Mouse (Mus musculus) liver, embryonic 15.5 days (tissue): ENCODE measurements around the gene Cep57l1. TPM values are rescaled to one million over a fixed set of nuclear protein-coding genes. Genes with fewer than 3 reads are reported as not detected.
A peak's percentile ranks its signal among the peaks of the same experiment; 100 is the strongest.

Source experiments
- ATAC-seq: fragments of 200-750 bp; cut with Nextera tagmentation; 2 replicates; pipeline ENCODE4 v1.8.0; 2017; ENCODE audit warnings: moderate number of reproducible peaks, mild to moderate bottlenecking, moderate library complexity; ENCODE audit not compliant: insufficient read depth
- H3K27ac ChIP-seq: fragments of 300-500 bp; sonication (generic); replicated peaks from 2 replicates; pipeline ENCODE4 v1.5.1; 2015; ENCODE audit warnings: mild to moderate bottlenecking, inconsistent platforms
- H3K27me3 ChIP-seq: fragments of 300-500 bp; sonication (generic); 2 replicates; pipeline ENCODE4 v1.6.1; 2015; ENCODE audit warnings: mild to moderate bottlenecking, inconsistent platforms
- H3K36me3 ChIP-seq: fragments of 300-500 bp; sonication (generic); replicated peaks from 2 replicates; pipeline ENCODE4 v1.6.1; 2015; ENCODE audit warnings: moderate library complexity, mild to moderate bottlenecking, inconsistent platforms
- H3K4me1 ChIP-seq: fragments of 300-500 bp; sonication (generic); replicated peaks from 2 replicates; pipeline ENCODE4 v1.6.1; 2015; ENCODE audit warnings: inconsistent platforms
- H3K4me2 ChIP-seq: fragments of 300-500 bp; sonication (generic); 2 replicates; pipeline ENCODE4 v1.6.1; 2015; ENCODE audit warnings: moderate library complexity, mild to moderate bottlenecking, inconsistent platforms
- H3K4me3 ChIP-seq: fragments of 300-500 bp; sonication (generic); replicated peaks from 2 replicates; pipeline ENCODE4 v1.5.1; 2015; ENCODE audit warnings: mild to moderate bottlenecking, inconsistent platforms
- H3K9ac ChIP-seq: fragments of 300-500 bp; sonication (generic); 2 replicates; pipeline ENCODE4 v1.6.1; 2015; ENCODE audit warnings: moderate library complexity, mild to moderate bottlenecking, inconsistent platforms
- H3K9me3 ChIP-seq: fragments of 300-500 bp; sonication (generic); replicated peaks from 2 replicates; pipeline ENCODE4 v1.6.1; 2016; ENCODE audit warnings: inconsistent platforms
- WGBS: fragments of 180-500 bp; shearing (Covaris S2); methylation state at CpG from one replicate; pipeline ENCODE4 v1.1.7; 2015; ENCODE audit warnings: mixed read lengths; ENCODE audit not compliant: insufficient replicate concordance; 5-methylcytosine and 5-hydroxymethylcytosine counted together
- polyA plus RNA-seq: library from polyadenylated mRNA; unstranded; fragments of >200 nt; fragmentation: Nextera tagmentation; extraction: Ambion mirVana; gene quantifications from 2 replicates; pipeline ENCODE4 v1.2.1, GENCODE M21; 2015

Gene Cep57l1
- polyA plus RNA-seq, result 11.0 and 13.3 TPM in 2 replicates

DNA sequence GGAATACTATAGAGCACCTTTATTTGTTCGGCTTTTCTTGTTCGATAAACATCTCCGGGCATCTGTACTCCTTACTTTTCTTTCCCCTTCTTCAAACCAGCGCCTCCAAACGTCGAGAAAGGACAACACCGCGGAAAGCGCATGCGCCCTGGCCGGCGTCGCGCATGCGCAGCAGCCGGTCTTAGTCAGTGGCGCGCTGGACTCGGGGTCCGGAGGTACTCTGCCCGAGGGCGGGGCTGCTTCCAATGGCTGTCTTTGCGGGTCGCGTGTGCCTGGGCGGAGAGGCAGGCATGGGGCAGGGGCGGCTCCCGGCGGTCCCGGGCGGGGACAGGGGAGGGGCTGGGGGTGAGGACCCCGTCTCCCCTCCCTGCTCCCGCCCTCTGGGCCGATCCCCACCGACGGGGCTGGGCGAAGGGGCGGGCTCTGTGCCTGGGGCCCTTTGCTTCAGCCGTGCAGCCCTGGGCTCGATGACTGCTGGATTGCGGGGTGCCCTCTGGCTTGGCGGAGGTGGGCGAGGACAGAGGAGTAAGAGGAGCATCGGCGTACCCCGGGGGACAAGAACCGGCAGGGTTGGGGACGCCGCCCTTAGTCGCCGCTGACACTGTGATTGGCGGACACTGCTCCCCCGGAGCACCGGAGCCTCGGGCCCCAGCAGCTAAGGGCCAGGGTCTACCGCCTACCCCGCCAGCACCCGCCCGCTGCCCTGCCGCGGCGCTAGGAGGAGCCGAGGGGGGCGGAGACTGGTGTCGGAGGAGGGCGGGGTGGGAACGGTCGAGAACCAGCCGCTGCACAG is at the start of gene Cep57l1, which contains the start of gene Sesn1:
TSS of gene Cep57l1 (minus strand) at position 101 of the 793 bp plus-strand sequence.
TSS of gene Sesn1 (plus strand) at position 165 of the 793 bp plus-strand sequence.
- H3K27ac ChIP-seq, result peak within 1 kb of the TSS; percentile 98
- peak within 1 kb of the TSS; percentile 74 for H3K4me3 ChIP-seq
- no peaks in the 10 kb centered on the region for H3K9me3 ChIP-seq
- under 1% methylated on average over 69 of the region's 69 CpGs for WGBS
- H3K27me3 ChIP-seq, result no peaks in the 10 kb centered on the region
- no peaks in the 10 kb centered on the region for H3K36me3 ChIP-seq
- peaks cover 54% of the 10 kb centered on the region for H3K4me1 ChIP-seq
- H3K9ac ChIP-seq, result peak within 1 kb of the TSS; percentile 90
- ATAC-seq, result peak; percentile 90
- H3K4me2 ChIP-seq, result peak within 1 kb of the TSS; percentile 83

DNA sequence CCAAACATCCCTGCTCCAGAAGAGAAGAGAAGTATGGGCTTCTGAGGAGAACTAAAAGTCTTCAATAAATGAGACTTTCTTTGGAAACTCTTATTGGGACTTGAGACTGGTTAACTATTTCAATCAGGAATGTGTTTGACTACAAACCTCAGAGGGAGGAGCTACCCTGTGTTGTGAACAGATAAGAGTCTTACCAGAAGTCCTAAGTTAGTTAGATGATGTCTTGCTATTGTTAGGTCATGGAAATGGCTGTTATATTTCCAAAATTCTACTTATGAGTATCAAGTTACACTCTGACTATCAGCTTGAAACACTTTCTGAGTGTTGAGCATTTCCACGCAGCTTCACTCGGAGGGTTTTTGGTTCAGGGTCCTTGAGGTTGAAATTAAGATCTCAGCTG is 39.0 kb upstream of the Cep57l1 start:
- no peaks in the 10 kb centered on the region for H3K36me3 ChIP-seq
- H3K4me1 ChIP-seq, result peaks cover 16% of the 10 kb centered on the region
- 25% methylated on average over 2 of the region's 2 CpGs for WGBS
- H3K9ac ChIP-seq, result no peak overlapping the region
- H3K27me3 ChIP-seq, result no peaks in the 10 kb centered on the region
- no peak overlapping the region for H3K27ac ChIP-seq
- H3K4me2 ChIP-seq, result no peak overlapping the region
- H3K9me3 ChIP-seq, result no peaks in the 10 kb centered on the region
- H3K4me3 ChIP-seq, result no peak overlapping the region
- ATAC-seq, result no peak

DNA sequence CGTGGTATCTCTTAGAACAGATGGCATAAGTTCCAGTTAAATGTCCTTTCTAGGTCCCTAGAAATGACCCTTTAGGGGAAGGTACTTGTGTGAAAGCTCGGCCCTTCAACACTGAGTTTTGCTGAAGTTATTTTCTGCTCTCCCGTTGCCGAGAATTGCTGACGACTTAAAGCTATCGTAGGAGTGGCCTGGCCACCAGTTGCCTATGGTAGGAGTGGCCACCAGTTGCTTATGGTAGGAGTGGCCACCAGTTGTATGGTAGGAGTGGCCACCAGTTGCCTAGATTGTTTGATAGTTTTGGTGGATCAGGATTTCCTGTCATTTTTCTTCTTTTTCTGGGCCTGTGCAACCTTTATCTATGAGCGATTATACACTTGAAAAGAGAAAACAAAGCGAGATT is 38.1 kb upstream of the Cep57l1 start:
- no peaks in the 10 kb centered on the region for H3K36me3 ChIP-seq
- H3K27ac ChIP-seq, result no peak overlapping the region
- no peak overlapping the region for H3K9ac ChIP-seq
- peaks cover 16% of the 10 kb centered on the region for H3K4me1 ChIP-seq
- ATAC-seq, result no peak
- 82% methylated on average over 8 of the region's 8 CpGs for WGBS
- no peak overlapping the region for H3K4me3 ChIP-seq
- H3K9me3 ChIP-seq, result no peaks in the 10 kb centered on the region
- no peaks in the 10 kb centered on the region for H3K27me3 ChIP-seq
- no peak overlapping the region for H3K4me2 ChIP-seq

DNA sequence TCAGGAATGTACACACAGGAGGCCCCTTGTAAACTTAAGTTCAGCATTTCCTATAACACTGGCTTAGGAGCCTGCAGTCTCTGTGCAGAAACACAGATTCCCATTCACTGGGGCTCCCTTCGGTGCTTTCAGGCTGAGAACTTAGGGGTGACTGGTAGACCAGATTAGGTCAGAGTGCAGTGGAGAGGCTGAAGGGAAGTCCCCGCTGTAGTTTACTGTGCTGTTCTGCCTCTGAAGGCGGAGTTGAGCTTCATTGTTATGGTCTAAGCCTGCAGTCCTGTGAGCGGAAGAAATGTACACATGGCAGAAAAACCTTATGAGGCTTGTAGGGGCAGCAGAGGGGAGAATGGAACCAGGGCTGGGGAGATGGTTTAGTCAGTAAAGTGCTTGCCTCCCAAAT is 29.2 kb upstream of the Cep57l1 start:
- Histone ChIP-seq H3K4me1 (no peaks in the 10 kb centered on the region), H3K9ac (no peak overlapping the region), H3K4me3 (no peak overlapping the region), H3K27me3 (no peaks in the 10 kb centered on the region), H3K9me3 (no peaks in the 10 kb centered on the region), H3K27ac (no peak overlapping the region), H3K4me2 (no peak overlapping the region), H3K36me3 (peaks cover 2% of the 10 kb centered on the region; the same call in 1 of the 2 replicates)
- 79% methylated on average over 4 of the region's 4 CpGs for WGBS
- ATAC-seq, result no peak

DNA sequence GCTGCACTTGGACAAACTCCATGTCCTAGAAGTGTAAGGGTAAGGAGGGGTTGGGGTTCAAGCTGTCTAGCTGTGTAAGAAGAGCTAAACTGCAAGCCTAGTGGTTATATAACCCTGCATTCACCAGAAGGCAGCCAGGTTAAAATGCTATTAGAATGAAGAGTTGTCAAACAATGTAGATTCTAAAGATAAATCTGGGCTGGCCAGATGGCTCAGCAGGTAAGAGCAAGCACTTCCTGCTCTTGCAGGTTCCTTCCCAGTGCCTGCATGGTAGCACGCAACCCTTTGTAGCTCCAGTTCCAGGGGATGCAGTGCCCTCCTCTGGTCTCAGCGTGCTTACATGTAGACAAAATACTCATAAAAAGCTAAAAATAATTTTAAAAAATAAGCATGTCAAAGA is 24.5 kb upstream of the Cep57l1 start:
- WGBS, result 84% methylated on average over 2 of the region's 2 CpGs
- no peak overlapping the region for H3K4me3 ChIP-seq
- H3K27ac ChIP-seq, result no peak overlapping the region
- no peaks in the 10 kb centered on the region for H3K9me3 ChIP-seq
- H3K4me1 ChIP-seq, result no peaks in the 10 kb centered on the region
- no peak overlapping the region for H3K4me2 ChIP-seq
- H3K9ac ChIP-seq, result no peak overlapping the region
- no peaks in the 10 kb centered on the region for H3K27me3 ChIP-seq
- peaks cover 2% of the 10 kb centered on the region; the same call in 1 of the 2 replicates for H3K36me3 ChIP-seq
- ATAC-seq, result no peak

DNA sequence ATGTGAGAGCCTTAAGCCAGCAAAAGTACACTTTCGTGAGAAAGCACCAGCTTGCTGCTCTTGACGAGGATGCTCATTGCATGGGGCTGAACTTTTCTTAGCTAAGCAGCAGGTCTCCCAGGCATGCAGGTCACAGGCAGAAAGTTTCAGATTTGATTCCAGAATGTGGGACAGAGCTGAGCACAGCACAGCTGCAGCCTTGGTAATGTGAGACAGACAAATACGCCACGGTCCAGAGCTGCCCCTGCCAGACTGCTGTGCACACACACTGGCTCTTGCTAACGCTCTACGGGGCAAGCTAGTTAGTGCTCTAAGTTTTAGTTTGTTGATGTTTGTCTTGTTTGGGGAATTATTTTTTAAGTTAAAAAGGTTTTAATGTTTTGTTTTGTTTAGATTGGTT is 22.5 kb upstream of the Cep57l1 start:
- Histone ChIP-seq H3K4me3 (no peak overlapping the region), H3K36me3 (peaks cover 2% of the 10 kb centered on the region; the same call in 1 of the 2 replicates), H3K4me2 (no peak overlapping the region), H3K9ac (no peak overlapping the region), H3K4me1 (peaks cover 13% of the 10 kb centered on the region), H3K9me3 (no peaks in the 10 kb centered on the region), H3K27ac (no peak overlapping the region), H3K27me3 (no peaks in the 10 kb centered on the region)
- no peak for ATAC-seq
- WGBS, result 74% methylated on average over 6 of the region's 6 CpGs

DNA sequence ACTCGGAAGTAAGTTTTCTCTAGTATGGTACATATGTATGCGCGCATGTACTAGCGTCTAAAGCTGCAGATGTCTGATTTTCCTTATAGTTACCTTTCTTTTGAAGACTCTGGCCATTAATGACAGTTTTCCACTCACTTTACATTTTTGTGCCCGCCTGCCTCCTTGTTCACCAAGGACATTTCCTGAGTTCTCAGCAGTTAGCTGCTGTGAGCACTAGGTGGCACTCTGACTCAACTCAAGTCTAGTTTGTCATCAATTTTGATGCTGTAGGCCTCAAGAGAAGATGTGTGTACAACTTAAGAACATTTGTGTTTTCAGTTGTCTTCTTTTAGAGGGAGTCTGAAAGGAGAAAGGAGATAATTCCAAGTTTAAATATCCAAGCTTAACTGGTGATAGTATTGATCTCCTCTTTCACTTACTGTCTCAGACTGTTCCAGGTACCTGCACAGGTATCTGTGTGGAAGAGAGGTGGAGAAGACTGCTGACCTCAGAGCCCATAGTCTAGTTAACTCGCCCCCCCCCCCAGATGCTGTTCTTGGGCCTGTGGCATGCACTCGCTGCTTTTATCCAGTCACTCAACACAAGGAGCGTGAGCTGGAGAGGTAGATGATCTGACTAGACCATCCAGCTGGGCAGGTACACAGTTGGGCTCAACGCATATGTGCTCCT is 21.3 kb upstream of the Cep57l1 start:
- WGBS, result 48% methylated on average over 9 of the region's 9 CpGs

DNA sequence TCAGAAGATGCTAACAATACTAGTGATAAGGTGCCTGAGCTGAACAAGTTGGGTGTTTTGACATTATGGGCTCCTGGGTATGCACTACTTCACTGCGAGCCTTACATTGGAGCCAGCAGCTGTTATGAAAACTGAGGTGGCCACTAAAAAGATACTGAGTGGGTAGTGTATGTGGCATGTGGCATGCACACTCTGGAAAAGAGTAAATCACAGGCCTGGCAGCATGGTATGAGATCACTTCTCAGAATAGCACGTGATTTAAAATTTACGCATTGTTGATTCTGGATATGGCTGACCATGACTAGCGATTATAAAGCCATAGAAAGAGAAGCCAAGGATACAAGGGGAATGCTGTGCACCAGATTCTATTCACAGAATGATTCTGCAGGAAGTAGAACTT is 20.8 kb upstream of the Cep57l1 start:
- Histone ChIP-seq H3K27ac (no peak overlapping the region), H3K9ac (no peak overlapping the region), H3K4me1 (peaks cover 22% of the 10 kb centered on the region), H3K4me2 (no peak overlapping the region), H3K36me3 (no peaks in the 10 kb centered on the region), H3K9me3 (no peaks in the 10 kb centered on the region), H3K4me3 (no peak overlapping the region), H3K27me3 (no peaks in the 10 kb centered on the region)
- ATAC-seq, result no peak
- WGBS, result 61% methylated on average over 4 of the region's 4 CpGs

More for the DNA sequence above, 21.3 kb upstream of the Cep57l1 start:
- Histone ChIP-seq H3K27me3 (no peaks in the 10 kb centered on the region), H3K4me3 (no peak overlapping the region), H3K9ac (no peak overlapping the region), H3K36me3 (no peaks in the 10 kb centered on the region), H3K27ac (no peak overlapping the region), H3K4me2 (no peak overlapping the region), H3K4me1 (peaks cover 22% of the 10 kb centered on the region), H3K9me3 (no peaks in the 10 kb centered on the region)
- no peak for ATAC-seq

DNA sequence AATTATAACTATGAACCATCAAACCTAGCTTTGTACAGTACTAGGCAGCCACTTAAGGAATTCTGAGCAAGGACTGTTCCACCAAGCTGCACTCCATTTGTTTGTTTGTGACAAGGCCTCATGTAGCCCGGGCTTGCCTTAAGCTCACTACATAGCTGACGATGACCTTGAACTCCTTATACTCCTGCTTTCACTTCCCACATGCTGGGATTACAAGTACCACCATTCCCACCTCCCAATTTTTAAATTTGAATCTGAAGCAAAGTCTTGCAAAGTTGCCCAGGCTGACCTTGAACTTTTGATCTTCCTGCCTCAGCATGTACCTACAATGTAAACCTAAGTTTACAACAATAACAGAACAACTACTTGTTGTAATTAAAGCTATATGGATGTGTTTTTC is 20.3 kb upstream of the Cep57l1 start:
- ATAC-seq, result no peak
- WGBS, result 77% methylated on average over 2 of the region's 2 CpGs
- no peaks in the 10 kb centered on the region for H3K9me3 ChIP-seq

DNA sequence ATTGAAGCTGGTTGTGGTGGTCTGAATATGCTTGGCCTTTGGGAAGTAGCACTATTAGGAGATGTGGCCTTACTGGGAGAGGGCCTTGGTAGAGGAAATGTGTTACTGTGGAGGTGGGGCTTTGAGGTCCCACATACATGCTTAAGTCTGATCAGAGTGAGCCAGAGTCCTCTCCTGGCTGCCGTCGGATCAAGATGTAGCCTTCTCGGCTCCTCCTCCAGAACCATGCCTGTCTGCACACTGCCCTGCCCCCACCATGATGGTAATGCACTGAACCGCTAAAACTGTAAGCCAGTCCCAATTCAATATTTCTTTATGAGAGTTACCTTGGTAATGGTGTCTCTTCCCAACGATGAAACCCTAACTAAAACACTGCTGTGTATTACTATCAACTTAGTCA is 19.5 kb upstream of the Cep57l1 start:
- Histone ChIP-seq H3K4me3 (no peak overlapping the region), H3K27ac (no peak overlapping the region), H3K9ac (no peak overlapping the region), H3K4me2 (no peak overlapping the region), H3K9me3 (no peaks in the 10 kb centered on the region), H3K27me3 (no peaks in the 10 kb centered on the region), H3K36me3 (no peaks in the 10 kb centered on the region), H3K4me1 (peaks cover 22% of the 10 kb centered on the region)
- WGBS, result 75% methylated on average over 5 of the region's 5 CpGs
- ATAC-seq, result no peak

More for the DNA sequence above, 20.3 kb upstream of the Cep57l1 start:
- Histone ChIP-seq H3K4me1 (peaks cover 22% of the 10 kb centered on the region), H3K27me3 (no peaks in the 10 kb centered on the region), H3K36me3 (no peaks in the 10 kb centered on the region), H3K4me2 (no peak overlapping the region), H3K9ac (no peak overlapping the region), H3K27ac (no peak overlapping the region), H3K4me3 (no peak overlapping the region)

DNA sequence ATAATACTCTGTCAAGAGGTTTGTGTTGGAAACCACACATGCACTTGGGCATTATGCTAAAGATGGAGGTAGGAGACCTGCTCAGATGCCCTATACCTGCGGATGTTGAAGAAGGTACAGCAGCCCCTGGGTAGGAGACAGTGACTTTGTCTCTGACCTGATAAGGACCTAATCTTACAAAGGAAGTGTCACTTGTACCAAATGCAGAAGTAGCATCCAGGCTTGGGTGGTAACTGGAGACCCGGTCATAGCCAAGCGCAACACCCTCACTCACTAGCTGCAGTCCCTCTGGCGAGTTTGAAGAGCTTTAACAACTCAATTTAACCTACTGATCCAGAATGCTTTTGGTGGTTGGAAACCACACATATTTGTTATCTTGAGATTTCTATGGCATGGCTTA is 18.1 kb upstream of the Cep57l1 start:
- Histone ChIP-seq H3K27me3 (no peaks in the 10 kb centered on the region), H3K4me1 (peaks cover 22% of the 10 kb centered on the region), H3K9me3 (no peaks in the 10 kb centered on the region), H3K4me2 (no peak overlapping the region), H3K9ac (no peak overlapping the region), H3K36me3 (no peaks in the 10 kb centered on the region), H3K27ac (no peak overlapping the region), H3K4me3 (no peak overlapping the region)
- no peak for ATAC-seq
- 42% methylated on average over 4 of the region's 4 CpGs for WGBS
